Comparison of ENCODE assay signal across 9 mouse cellular contexts in genomic region chr4:118991797-118992196, GRCm38 (mm10). TPM values are rescaled to one million over a fixed set of nuclear protein-coding genes. Genes with fewer than 3 reads are reported as not detected.
DNase-seq lines count a peak whose midpoint lies in the region; ATAC-seq and TF ChIP-seq lines count a peak whose summit lies in the region.
"Had no signal": no experiment of that assay in that cellular context is flagged by ENCODE, and none has a peak within 500 bp of the region (broad histone marks: within the 10 kb centered on the region; RNA-seq: fewer than 3 reads in every experiment).

No protein-coding gene starts in this region.

- no peaks in the 10 kb centered on the region for H3K9me3 ChIP-seq in forebrain, postnatal 0 days (ENCODE audit: low read length)
- H3K9me3 ChIP-seq in forebrain, embryonic 10.5 days: peaks cover 18% of the 10 kb centered on the region
- no peaks in the 10 kb centered on the region for H3K9me3 ChIP-seq in midbrain, postnatal 0 days (ENCODE audit: low read length)
- H3K9me3 ChIP-seq in midbrain, embryonic 16.5 days (replicated peaks; ENCODE audit: control insufficient read depth, low read length, poor library complexity, severe bottlenecking): 0 out of 2 replicates have a peak, but pooled peaks cover 2% of the 10 kb centered on the region
- peaks cover 14% of the 10 kb centered on the region; the same call in 1 of the 2 replicates for H3K9me3 ChIP-seq in embryonic facial prominence, embryonic 10.5 days
- H3K9me3 ChIP-seq in forebrain, embryonic 15.5 days: peaks cover 3% of the 10 kb centered on the region; the same call in 1 of the 2 replicates

- H3K27ac ChIP-seq in forebrain, postnatal 0 days (ENCODE audit: low read depth, low read length): no peak overlapping the region
- no peak overlapping the region for H3K27ac ChIP-seq in forebrain, embryonic 10.5 days
- H3K27ac ChIP-seq in midbrain, postnatal 0 days (ENCODE audit: low read depth, low read length): no peak overlapping the region
- H3K27ac ChIP-seq in midbrain, embryonic 16.5 days (ENCODE audit: low read length): no peak overlapping the region
- no peak overlapping the region for H3K27ac ChIP-seq in embryonic facial prominence, embryonic 10.5 days (replicated peaks)
- no peak overlapping the region for H3K27ac ChIP-seq in forebrain, embryonic 15.5 days (replicated peaks)

- no peak overlapping the region for H3K4me2 ChIP-seq in forebrain, postnatal 0 days (ENCODE audit: low read depth)
- no peak overlapping the region for H3K4me2 ChIP-seq in midbrain, postnatal 0 days (ENCODE audit: low read depth, low read length, poor library complexity, severe bottlenecking)
- no peak overlapping the region for H3K4me2 ChIP-seq in midbrain, embryonic 16.5 days (ENCODE audit: low read length)
- no peak overlapping the region for H3K4me2 ChIP-seq in forebrain, embryonic 15.5 days (replicated peaks)

- H3K27me3 ChIP-seq in forebrain, postnatal 0 days (ENCODE audit: insufficient read depth, low read length): no peaks in the 10 kb centered on the region
- no peaks in the 10 kb centered on the region for H3K27me3 ChIP-seq in forebrain, embryonic 10.5 days (ENCODE audit: poor library complexity, severe bottlenecking)
- H3K27me3 ChIP-seq in midbrain, postnatal 0 days (ENCODE audit: insufficient read depth, low read length): no peaks in the 10 kb centered on the region
- no peaks in the 10 kb centered on the region for H3K27me3 ChIP-seq in midbrain, embryonic 16.5 days (ENCODE audit: control insufficient read depth, insufficient read depth, low read depth, low read length)
- H3K27me3 ChIP-seq in embryonic facial prominence, embryonic 10.5 days (replicated peaks; ENCODE audit: low read depth, poor library complexity, severe bottlenecking): no peaks in the 10 kb centered on the region
- no peaks in the 10 kb centered on the region for H3K27me3 ChIP-seq in forebrain, embryonic 15.5 days

- no peak overlapping the region for H3K9ac ChIP-seq in forebrain, postnatal 0 days
- H3K9ac ChIP-seq in midbrain, postnatal 0 days (replicated peaks; ENCODE audit: low read length, poor library complexity, severe bottlenecking): no peak overlapping the region
- no peak overlapping the region for H3K9ac ChIP-seq in midbrain, embryonic 16.5 days (ENCODE audit: low read depth, low read length)
- H3K9ac ChIP-seq in forebrain, embryonic 15.5 days (replicated peaks): no peak overlapping the region

- peak; percentile 59 for TF ChIP-seq CTCF in forebrain, postnatal 0 days (IDR thresholded peaks at IDR 0.05; ENCODE audit: low read depth)
- peak; percentile 71 for TF ChIP-seq CTCF in midbrain, postnatal 0 days (IDR thresholded peaks at IDR 0.05)

- H3K36me3 ChIP-seq in forebrain, postnatal 0 days (ENCODE audit: insufficient read depth): no peaks in the 10 kb centered on the region
- H3K36me3 ChIP-seq in forebrain, embryonic 10.5 days (replicated peaks): no peaks in the 10 kb centered on the region
- no peaks in the 10 kb centered on the region for H3K36me3 ChIP-seq in midbrain, postnatal 0 days (ENCODE audit: insufficient read depth, low read length)
- H3K36me3 ChIP-seq in midbrain, embryonic 16.5 days (ENCODE audit: control insufficient read depth, insufficient read depth, low read length): no peaks in the 10 kb centered on the region
- no peaks in the 10 kb centered on the region for H3K36me3 ChIP-seq in embryonic facial prominence, embryonic 10.5 days (replicated peaks)
- H3K36me3 ChIP-seq in forebrain, embryonic 15.5 days: no peaks in the 10 kb centered on the region

- DNase-seq in forebrain, postnatal 0 days: peak; percentile 52
- DNase-seq in forebrain, embryonic 10.5 days (ENCODE audit: extremely low spot score, low spot score): no peak
- DNase-seq in midbrain, postnatal 0 days (ENCODE audit: low spot score): peak; percentile 55
- DNase-seq in embryonic facial prominence, embryonic 10.5 days (ENCODE audit: low spot score): peak; percentile 21
- no peak for DNase-seq in neural tube, embryonic 10.5 days (ENCODE audit: extremely low spot score, low spot score)
- DNase-seq: layer of hippocampus, adult 9-11 months had no signal

- H3K4me3 ChIP-seq in forebrain, postnatal 0 days (ENCODE audit: low read depth, low read length): no peak overlapping the region
- H3K4me3 ChIP-seq in forebrain, embryonic 10.5 days: no peak overlapping the region
- no peak overlapping the region for H3K4me3 ChIP-seq in midbrain, postnatal 0 days (ENCODE audit: low read depth, low read length)
- H3K4me3 ChIP-seq in midbrain, embryonic 16.5 days (ENCODE audit: low read depth, low read length): no peak overlapping the region
- H3K4me3 ChIP-seq in embryonic facial prominence, embryonic 10.5 days: no peak overlapping the region
- no peak overlapping the region for H3K4me3 ChIP-seq in forebrain, embryonic 15.5 days

- peak; percentile 23; the same call in 1 of the 2 replicates for ATAC-seq in forebrain, postnatal 0 days
- ATAC-seq in midbrain, postnatal 0 days (ENCODE audit: low FRiP score): no peak
- no peak for ATAC-seq in midbrain, embryonic 16.5 days
- ATAC-seq in neutrophil, adult 5-6 weeks (ENCODE audit: extremely low read depth, insufficient number of reproducible peaks, low FRiP score, poor library complexity, severe bottlenecking): peak; percentile 93
- ATAC-seq in forebrain, embryonic 15.5 days (replicated peaks): no peak

- no peaks in the 10 kb centered on the region for H3K4me1 ChIP-seq in forebrain, postnatal 0 days (ENCODE audit: insufficient read depth)
- peaks cover 4% of the 10 kb centered on the region for H3K4me1 ChIP-seq in forebrain, embryonic 10.5 days
- no peaks in the 10 kb centered on the region for H3K4me1 ChIP-seq in midbrain, postnatal 0 days (ENCODE audit: insufficient read depth, low read length)
- no peaks in the 10 kb centered on the region for H3K4me1 ChIP-seq in midbrain, embryonic 16.5 days (ENCODE audit: control insufficient read depth, insufficient read depth, low read length)
- H3K4me1 ChIP-seq in embryonic facial prominence, embryonic 10.5 days: peaks cover 3% of the 10 kb centered on the region; the same call in 1 of the 2 replicates
- no peaks in the 10 kb centered on the region for H3K4me1 ChIP-seq in forebrain, embryonic 15.5 days

- WGBS in forebrain, postnatal 0 days: 40% methylated on average over 4 of the region's 4 CpGs
- 35% methylated on average over 4 of the region's 4 CpGs for WGBS in forebrain, embryonic 10.5 days
- 34% methylated on average over 4 of the region's 4 CpGs for WGBS in midbrain, postnatal 0 days
- WGBS in midbrain, embryonic 16.5 days: 32% methylated on average over 4 of the region's 4 CpGs
- 41% methylated on average over 4 of the region's 4 CpGs for WGBS in embryonic facial prominence, embryonic 10.5 days
- WGBS in forebrain, embryonic 15.5 days: 35% methylated on average over 4 of the region's 4 CpGs

RNA-seq across cellular contexts. Expression of gene Lao1, which starts 30.4 kb away (rescaled TPM):
- 0.15 TPM in 1 of 2 replicates, not detected in the other for total RNA-seq in forebrain, postnatal 0 days (2014; rRNA removed)
- polyA plus RNA-seq in forebrain, postnatal 0 days (2015; fragmentation: Nextera tagmentation; extraction: Ambion mirVana): 0.15 and 0.21 TPM in 2 replicates
- not detected in 2 replicates for polyA plus RNA-seq in forebrain, embryonic 10.5 days (2016; fragmentation: Nextera tagmentation; extraction: Ambion mirVana)
- total RNA-seq in midbrain, postnatal 0 days (2014; rRNA removed): 0.22 and 0.42 TPM in 2 replicates
- polyA plus RNA-seq in midbrain, postnatal 0 days (2015; fragmentation: Nextera tagmentation; extraction: Ambion mirVana): not detected in 2 replicates
- polyA plus RNA-seq in midbrain, embryonic 16.5 days (2015; fragmentation: Nextera tagmentation; extraction: Ambion mirVana): not detected in 2 replicates
- polyA plus RNA-seq in embryonic facial prominence, embryonic 10.5 days (2016; fragmentation: Nextera tagmentation; extraction: Ambion mirVana): not detected in 2 replicates
- total RNA-seq in neutrophil, adult 5-6 weeks (2017): not detected in 2 replicates
- 0.28 and 0.29 TPM in 2 replicates for polyA plus RNA-seq in forebrain, embryonic 15.5 days (2015; fragmentation: Nextera tagmentation; extraction: Ambion mirVana)

RNA-seq across cellular contexts. Expression of gene Olfr1328, which starts 53.4 kb away (rescaled TPM):
- total RNA-seq in forebrain, postnatal 0 days (2014; rRNA removed): not detected in 2 replicates
- polyA plus RNA-seq in forebrain, postnatal 0 days (2015; fragmentation: Nextera tagmentation; extraction: Ambion mirVana): not detected in 2 replicates
- polyA plus RNA-seq in forebrain, embryonic 10.5 days (2016; fragmentation: Nextera tagmentation; extraction: Ambion mirVana): not detected in 2 replicates
- not detected in 2 replicates for total RNA-seq in midbrain, postnatal 0 days (2014; rRNA removed)
- polyA plus RNA-seq in midbrain, postnatal 0 days (2015; fragmentation: Nextera tagmentation; extraction: Ambion mirVana): not detected in 2 replicates
- not detected in 2 replicates for polyA plus RNA-seq in midbrain, embryonic 16.5 days (2015; fragmentation: Nextera tagmentation; extraction: Ambion mirVana)
- not detected in 2 replicates for polyA plus RNA-seq in embryonic facial prominence, embryonic 10.5 days (2016; fragmentation: Nextera tagmentation; extraction: Ambion mirVana)
- not detected in 2 replicates for total RNA-seq in neutrophil, adult 5-6 weeks (2017)
- not detected in 2 replicates for polyA plus RNA-seq in forebrain, embryonic 15.5 days (2015; fragmentation: Nextera tagmentation; extraction: Ambion mirVana)

Comparison
In these comparisons a context has a peak if more than half of its experiments do, and no peak if none do; other contexts are left out.
1. ATAC-seq: peak in forebrain, postnatal 0 days (single experiment) and neutrophil, adult 5-6 weeks (single experiment); none in midbrain, postnatal 0 days (single experiment), midbrain, embryonic 16.5 days (single experiment) and forebrain, embryonic 15.5 days (single experiment).
2. DNase-seq: peak in forebrain, postnatal 0 days (single experiment), midbrain, postnatal 0 days (single experiment) and embryonic facial prominence, embryonic 10.5 days (single experiment); none in forebrain, embryonic 10.5 days (single experiment) and neural tube, embryonic 10.5 days (single experiment).